Mouse (Mus musculus): Measurements from ENCODE around the gene Emp1.

Gene Emp1

DNA sequence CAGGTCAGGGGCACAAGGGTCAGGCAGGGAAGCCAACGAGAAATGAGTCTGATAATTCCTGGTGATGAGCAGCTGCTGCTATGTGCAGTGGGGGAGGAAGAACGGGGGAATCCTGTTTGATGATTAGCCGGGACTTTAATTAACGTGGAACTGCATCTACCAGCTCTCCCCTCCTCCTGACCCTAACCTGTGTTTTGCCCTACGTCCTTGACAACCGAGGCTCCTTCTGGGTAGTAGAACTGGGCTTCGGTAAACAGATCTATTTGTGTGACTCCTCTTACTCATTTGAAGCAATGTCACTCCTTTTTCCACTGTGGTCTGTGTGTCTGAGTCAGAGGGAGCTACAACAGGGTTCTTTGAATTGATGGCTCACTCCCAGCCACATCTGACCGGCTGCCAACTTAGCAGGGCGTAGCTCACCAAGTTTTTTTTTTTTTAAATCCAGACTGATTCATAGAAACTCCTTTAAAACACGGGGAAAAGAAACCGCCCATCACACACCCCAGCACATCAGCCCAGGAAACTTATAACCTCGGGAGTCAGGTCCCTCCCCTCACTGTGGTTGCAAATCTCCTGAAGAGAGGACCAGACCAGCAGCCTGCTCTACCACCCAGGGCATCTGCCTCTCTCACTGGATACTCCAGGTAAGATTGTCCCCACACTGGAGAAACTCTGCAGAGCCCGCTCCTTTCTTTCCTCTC lies at the start of gene Emp1:
Emp1 (plus strand) TSS at position 87 of the 701 bp plus-strand sequence.
- DNase-seq (ENCODE audit: low read depth, low spot score) = peak; percentile 91

DNA sequence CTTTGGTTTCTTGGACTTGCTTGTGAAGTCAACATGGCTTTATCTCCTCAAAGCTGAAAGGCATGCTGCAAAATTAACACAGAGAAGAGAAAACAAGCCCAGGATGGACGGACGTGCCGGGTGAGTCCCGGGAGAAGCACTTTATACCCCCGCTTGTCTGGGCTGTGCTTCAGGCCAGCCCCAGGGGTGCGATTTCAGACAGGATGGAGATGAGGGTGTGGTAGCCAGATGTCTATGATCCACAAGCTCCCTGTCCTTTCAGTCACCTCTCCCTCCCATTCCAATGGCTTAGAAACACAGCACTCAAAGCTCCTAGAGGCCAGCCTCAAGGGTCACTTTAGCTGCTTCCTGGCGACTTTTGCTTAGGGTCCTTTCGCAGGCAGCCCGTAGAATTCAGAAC lies 48.4 kb upstream of the Emp1 start:
- DNase-seq (ENCODE audit: low read depth, low spot score) = peak; percentile 73

DNA sequence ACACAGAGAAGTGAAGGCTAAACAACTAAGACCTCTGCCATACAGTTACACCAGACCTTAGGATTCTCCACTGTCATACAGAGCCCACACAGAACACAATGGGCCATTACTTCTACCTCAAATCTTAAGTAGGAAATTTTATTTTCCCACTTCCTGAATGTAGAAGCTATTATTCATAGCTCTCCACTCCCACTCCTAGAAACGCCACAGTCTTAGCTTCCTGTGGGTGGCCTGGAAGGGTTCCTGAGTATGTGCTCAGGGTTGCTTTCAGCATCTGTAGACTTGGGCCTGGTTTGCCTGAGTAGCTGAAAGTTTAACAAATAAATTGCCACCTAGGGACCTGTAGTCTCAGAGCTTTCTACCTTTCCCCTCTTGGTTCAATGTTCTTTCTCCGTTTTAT lies 46.2 kb upstream of the Emp1 start:
- DNase-seq (ENCODE audit: low read depth, low spot score) = no peak

DNA sequence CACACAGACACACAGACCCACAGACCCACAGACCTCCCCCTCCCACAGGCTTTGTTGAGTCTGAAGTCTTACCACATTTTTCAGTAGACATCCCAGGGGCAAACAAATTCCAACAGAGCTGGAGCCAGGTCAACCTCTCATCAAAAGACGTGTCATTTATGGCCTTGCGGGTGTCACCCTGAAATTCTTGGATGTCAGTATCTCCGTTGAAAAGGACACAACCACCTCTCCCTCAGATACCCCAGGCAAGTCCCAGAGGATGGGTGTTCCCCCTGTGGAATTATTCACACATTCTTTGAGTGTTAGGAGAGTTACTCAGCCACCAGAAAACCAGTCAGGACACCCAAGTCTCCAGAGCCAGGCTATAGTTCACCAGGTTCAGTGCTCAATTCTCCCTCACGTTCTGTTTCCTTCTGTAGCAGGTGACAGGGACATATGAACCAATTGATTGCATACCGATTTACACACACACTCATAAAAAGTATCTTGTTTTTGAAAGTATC lies 42.9 kb upstream of the Emp1 start:
- no peak for DNase-seq (ENCODE audit: low read depth, low spot score)

DNA sequence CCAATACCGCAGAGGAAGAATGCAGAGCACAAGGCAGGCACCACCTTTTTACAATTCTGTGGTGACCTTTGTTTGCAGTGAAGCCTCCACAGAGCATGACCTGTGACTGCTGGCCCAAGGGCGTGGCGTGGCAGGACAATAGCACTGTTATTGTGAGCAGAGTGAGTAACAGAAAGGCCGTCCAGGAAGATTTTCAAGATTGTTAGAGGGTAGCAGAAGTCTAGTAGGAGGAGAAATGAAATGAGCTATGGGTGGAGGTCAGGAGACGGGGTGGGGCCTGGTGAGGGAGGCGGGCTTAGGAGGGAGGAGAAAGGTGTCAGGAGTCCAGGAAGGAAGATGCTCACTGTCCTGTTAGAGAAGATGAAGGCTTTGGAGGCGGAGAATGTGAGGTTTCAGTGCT lies 39.6 kb upstream of the Emp1 start:
- DNase-seq (ENCODE audit: low read depth, low spot score) = no peak

DNA sequence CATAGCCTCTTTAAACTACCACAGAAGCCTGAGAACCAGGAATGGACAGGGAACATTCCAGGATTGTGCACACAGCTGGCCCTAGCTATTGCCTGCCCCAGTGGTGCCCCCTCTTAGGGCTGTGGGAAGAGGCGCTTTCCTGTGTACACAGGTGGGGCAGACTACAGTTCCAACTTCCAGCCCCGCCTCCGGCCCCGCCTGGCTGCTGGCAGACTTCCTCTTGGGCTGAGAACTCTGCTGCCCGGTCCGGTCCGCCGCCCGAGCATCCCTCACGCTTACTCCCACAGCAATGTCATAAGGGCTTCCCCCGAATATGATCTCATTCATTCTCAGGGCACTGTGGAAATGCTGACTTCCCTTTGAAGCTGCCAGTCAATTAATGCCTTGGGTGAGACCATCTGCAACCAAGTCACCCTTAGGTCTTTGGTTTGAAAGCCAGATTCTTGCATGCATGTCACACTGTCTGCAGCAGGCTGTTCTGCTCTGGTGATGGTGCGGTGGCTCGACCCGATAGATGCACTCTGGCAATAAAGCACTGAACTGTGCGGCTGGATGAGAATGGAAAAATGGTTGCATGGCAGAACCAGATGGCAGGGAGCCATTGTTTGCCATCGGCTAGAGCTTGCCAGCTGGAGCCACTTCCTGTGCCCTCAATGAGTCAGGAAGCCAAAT lies 38.9 kb upstream of the Emp1 start:
- DNase-seq (ENCODE audit: low read depth, low spot score) = peak; percentile 35

DNA sequence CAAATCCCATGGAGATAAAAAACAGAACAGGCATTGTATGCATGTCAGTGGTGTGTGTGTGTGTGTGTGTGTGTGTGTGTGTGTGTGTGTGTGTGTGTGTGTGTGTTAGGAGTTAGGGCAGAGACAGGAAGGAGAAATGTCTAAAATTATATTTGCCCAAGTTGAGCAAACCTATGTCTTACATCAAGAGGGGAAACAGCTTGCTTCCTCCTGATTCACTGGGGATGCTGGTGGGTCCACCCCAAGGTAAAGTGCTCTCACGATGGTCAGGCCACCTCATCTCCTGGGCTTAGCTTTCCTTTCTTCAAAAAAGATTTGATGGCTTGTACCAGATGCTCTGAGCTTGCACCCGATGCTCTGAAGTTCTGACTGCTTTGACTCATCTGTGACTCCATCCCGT lies 38.2 kb upstream of the Emp1 start:
- no peak for DNase-seq (ENCODE audit: low read depth, low spot score)

DNA sequence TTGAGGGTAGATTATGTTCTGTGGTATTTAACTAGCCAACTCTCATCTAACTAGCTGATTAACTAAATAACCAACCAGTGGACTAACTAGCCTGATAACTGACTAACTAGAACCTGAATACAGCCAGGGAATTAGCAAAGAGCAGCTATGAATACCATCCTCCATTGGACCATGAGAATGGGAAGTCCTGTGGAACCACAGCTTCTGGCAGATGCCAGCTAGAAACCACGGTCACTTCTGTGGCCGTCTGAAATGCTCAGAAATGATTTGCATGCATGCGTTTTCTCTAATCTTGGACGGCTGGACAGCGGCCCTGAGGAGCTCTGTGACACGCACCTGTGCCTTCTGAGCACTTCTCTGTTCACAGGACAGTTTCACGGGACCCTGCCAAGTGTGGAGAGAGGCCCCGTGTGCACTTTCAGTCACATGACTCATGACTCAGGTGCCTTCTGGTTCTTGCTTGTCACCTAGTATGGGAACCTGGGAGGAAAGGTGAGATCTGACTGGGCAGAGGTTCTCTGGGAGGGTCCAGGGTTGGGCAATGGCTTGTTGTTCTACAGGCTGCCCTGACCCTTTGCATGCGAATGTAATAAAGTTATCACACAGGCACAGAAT lies 37.6 kb upstream of the Emp1 start:
- no peak for DNase-seq (ENCODE audit: low read depth, low spot score)

DNA sequence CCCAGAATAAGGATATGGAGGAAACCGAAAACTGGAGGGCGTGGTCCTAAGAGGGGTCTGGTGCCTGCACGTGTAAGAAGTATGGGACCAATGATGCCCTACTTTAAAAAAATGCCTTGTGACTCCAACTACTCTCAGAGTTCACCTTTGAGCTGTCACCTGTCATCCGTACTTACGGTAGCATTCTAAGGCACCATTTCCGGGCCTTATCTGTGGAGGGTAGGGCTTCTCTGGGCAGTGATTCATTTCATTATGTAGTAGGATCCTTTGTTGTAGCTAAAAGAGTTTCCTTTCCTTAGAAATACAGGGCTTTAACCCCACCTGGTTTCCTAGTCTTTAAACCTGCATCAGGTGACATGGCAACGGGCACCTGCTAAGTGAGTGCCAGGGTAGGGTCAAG lies 35.5 kb upstream of the Emp1 start:
- DNase-seq (ENCODE audit: low read depth, low spot score) = no peak

DNA sequence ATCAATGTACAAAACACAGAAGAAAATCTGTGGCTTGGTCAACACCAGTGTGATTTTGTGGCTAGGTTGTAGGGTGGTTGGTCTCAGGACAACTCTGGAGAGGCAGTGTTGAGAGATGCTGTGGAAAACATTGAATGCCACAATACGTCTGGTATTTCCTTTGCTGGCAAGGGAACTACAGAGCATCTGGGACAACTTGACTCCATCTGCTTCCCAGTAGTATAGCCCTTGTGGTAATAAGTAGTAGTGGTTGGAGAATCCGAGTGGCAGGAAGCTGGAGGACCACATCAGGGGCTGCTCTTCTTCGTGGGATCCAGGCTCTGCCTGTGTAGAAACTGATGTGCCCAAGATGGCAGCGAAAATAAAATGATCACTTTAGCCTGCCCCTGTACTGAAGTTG lies 30.4 kb upstream of the Emp1 start:
- DNase-seq (ENCODE audit: low read depth, low spot score) = no peak

DNA sequence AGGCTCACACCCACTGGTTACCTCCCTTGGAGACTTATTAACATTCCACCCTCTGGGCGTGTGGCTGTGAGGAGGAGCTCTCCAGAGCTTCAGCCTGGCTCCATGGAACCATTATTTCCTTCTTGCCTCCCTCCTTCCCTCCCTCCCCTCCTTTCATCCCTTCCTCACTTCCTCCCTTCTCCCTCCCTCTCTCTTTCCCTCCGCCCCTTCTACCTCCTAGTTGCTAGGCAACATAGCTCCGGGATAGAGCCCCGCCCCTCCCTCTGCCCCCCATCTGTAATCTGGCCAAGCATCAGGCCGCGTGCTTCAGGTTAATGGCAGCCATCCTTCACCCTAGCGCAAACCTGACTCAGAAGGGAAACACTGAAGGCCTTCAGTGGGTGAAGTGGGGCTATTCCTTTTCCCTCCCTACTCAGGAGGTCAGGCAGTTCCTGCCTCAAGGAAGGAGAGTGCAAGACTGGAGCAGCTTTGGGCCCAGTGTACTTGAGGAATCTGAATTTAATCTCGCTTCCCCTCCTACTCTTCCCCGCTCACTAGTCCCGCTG lies 29.5 kb upstream of the Emp1 start:
- DNase-seq (ENCODE audit: low read depth, low spot score) = no peak

DNA sequence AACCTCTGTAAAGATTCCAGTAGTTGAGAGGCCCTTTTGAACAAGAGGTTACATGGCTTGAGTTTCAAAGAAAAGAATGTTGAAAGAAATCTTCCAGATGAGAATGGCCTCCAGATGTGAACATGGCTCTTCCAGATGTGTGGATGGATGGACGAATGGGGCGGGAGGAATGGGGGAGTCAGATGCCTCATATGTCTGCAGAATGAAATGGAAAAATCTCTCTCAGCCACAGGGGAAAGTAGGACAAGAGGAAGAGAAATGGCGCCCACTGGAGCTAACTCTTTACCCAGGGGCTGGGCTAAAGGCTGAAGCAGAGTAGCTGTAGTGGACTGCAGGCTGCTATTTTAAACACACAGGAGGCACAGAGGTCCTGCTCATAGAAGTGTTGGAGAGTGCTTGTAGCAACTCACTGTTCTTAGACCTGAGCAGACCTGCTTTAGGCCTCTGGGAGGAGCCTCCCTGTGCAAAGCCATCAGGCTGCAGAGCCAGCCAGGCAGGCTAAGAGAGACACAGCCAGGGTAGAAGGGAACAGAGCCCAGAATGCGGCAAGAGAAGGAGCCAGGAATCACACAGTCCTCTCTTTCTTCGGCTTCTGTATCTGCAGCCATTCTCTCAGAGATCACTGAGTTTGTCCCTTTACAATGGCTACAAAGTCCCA lies 28.2 kb upstream of the Emp1 start:
- peak; percentile 80 for DNase-seq (ENCODE audit: low read depth, low spot score)

DNA sequence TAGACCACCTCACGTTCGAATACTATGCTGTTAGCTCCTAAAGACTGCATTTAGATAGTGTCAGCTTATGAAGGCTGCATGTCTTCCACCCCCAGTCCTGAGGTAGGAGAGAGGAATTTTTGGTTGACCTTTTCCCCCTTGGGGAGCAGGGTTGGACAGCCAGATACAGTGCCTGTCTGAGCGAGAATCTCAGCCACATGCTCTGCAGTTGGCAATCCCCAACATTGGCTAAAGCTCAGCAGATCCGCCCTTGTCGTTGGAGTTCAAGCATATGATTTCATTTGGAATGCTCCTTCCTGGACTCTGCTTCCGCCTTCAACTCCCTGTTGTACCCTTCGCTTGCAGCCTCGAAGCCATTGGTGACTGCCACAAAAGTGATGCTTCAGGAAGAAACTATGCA lies 26.0 kb upstream of the Emp1 start:
- peak; percentile 66 for DNase-seq (ENCODE audit: low read depth, low spot score)

DNA sequence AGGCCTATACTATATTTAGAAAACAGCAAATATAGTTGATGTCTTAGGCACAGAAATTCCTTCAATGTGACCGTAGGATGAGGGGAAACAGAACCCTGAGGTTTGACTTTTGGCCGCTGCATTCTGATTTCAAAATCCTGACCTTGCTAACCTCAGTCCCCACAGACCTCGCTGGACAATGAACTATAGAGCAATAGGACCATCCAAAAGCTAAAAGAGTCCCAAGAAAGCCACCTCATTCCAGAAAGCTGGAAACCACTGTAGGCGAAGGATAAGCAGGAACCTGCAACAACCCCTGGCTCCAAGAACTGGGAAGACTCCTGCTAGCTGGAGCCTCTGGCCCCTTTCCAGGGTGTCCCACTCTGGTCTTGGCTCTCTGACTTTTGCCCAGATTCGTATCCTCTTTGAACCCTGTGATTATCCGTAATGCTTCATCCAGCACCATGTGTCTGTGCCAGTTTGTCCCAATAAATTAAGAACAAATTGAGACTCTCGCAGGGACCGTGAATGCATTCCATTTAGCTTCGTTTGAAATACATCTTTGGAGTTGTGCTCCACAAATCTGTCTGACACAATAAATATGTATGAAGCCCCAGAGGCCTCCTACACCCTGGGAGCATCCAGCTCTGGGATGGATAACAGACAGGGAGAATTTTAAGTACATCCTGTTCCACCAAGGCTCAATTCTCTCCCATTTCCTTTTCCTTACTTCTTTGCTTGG lies 21.8 kb upstream of the Emp1 start:
- DNase-seq (ENCODE audit: low read depth, low spot score) = peak; percentile 66

DNA sequence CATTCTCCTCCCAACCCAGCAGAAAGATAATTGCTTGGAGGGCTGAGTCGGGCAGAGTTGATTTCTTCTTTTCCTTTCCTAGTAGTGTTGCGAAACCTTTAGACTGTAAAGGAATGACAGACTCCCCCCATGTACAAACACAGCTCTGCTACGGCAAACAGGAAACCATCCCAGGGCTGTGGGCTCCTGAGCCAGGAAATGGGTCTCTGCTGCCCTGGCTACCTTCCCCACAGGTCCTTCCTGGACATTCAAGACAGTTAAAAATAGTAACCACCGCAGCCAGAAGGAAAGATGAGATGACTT lies 21.3 kb upstream of the Emp1 start:
- DNase-seq (ENCODE audit: low read depth, low spot score) = peak; percentile 52

DNA sequence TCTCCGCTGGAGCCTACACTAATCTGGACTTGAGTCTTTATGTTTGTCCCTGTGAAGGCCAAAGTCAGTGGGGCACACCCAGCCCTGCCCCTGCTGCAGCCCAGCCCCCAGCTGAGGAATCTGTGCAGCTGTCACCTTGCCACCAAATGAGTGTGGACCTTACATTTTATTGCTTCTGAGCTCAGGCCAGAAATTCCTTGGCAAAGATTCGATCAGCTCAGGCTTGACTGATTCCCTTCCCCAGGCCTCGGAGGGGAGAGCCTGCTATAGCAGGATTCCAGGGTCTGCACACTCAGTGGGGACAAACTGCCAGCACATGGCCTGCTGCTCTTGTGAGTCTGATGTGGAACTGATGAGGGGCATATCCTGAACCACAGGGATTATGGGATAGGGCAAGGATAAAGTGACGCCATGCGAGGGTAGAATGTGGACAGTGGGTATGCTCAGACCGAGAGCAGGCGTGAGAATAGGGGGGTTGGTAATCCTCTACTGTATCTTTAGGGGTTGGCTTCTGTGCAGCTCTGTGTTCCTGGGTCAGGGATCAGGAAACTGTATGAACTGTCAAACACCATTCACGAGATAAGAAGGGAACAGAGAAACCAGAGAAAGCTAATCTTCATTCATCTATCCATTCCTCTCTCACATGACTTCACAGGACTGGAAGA lies 10.6 kb upstream of the Emp1 start:
- no peak for DNase-seq (ENCODE audit: low read depth, low spot score)

DNA sequence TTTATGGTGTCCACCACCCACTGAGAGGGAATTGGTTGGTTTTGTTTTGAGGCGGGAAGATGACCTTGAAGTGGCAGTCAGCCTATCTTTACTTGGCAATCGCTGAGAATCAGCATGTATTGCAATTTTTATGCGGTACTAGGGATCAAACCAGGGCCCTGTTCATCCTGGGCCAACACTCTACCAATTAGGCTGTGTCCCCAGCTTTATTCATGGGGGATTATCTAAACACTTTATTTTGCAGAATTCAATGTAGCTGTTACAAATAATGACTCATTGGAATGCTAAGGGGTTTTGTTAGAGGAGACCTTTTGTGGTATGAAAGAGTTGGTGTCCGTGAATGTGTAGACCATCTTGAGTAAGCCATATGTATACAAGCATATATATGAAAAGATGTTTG lies 9.8 kb upstream of the Emp1 start:
- no peak for DNase-seq (ENCODE audit: low read depth, low spot score)

DNA sequence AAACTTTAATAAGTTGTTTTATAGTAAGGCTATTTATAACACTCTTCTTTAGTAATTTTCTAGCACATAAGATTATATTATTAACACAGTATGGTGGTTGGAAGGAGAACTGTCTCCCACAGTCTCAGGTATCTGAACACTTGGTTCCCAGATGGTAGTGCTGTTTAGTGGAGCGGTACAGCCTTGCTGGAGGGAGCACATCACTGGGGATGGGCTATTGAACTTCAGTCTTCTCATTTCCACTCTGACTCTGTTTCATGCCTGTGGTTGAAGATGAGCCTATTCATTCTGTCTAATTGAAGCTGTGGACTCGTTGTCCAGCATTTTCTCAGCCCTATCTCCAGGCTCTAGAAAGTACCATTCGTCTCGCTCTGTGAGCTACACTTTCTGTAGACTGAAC lies 7.4 kb upstream of the Emp1 start:
- no peak for DNase-seq (ENCODE audit: low read depth, low spot score)

DNA sequence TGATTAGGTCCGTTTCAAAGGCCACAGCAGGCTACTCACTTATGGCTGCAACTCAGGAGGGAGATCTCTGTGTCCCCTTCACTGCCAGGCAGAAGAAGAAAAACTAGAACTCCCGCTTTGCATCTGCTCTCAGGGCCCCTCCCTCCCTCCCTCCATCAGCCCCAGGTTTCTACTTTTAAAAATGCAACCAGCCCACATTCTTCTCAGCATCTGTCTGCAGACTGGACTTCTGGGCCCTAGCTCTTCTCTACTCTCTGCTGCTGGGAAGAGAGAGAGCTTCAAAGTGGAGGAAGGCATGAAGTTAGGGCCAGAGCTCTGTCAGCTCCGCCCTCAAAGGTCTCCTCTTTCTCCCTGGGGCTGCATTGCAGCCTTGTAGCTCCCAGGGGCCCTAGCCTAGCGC lies 2.0 kb upstream of the Emp1 start:
- no peak for DNase-seq (ENCODE audit: low read depth, low spot score)

DNA sequence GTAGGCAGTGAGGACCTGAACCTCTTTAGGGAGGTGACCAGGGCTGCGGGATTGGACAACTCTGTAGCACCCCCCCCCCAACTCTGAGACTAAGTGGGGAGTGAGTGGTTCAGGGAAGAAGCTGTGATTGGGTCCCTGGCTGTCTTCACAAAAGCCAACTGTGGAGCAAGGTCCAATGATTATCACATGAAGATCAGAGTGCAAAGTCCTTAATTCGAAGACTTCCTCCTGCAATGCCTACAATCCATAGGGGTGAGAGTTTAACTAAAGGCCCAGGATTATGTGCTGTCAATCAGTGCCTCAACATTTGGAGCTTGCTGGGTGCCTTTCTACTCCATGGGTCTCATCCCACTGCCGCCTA lies 267 bp upstream of the Emp1 start:
- no peak for DNase-seq (ENCODE audit: low read depth, low spot score)

DNA sequence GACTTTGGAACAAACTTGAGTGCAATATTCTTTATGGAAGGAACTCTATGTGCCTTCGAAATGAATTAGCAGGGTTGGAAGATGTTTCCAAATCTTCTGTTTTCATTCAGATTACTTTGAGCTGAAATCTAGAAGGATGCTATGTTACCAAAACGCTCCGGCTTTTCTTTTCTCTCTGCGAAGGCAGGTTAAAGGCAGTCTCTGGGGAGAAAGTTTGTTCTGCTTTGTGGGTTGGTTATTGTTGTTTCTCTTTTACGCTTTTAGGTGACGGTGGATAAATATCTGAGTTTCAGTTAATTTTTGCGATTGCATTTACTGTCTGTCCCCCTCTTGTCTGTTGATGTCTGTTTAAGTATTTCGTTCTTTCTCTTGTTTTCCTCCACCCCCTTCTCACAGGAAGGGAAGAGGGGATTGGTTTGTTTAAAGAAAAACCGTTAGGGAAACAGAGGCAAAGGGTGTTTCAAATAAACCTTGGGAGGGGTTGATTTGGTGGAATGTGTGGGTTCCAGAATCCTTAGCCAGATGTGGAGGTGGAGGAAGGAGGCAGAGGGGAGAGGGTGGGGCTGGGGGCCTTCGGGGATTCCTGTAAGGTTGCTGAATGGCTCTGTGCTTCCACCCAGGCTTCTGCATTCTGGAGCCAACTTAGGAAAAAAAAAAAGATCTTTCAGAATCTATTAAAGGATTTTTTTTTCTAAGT lies 1.1 kb downstream of the Emp1 start:
- no peak for DNase-seq (ENCODE audit: low read depth, low spot score)
